In the genomic region with DNA sequence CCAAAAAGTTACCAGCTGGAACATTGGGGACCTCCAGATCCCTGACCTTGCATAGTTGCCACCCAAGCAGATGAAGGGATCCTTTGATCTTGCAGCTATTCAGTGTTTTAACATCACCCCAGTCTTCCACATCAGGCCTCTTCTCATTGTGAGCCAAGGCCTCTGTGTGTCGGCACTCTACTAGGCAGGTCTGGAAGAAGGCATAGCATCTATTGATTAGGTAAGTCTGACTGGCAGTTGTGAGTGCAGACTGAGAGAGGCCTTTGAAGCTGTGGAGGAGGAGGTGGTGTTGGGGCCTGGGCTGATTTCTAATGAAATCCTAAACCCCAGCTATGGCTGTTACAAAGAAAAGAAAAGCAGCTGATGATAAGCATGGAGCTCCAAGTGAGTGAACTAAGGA, we compare ENCODE assay signal across 9 mouse cellular contexts. TPM values are rescaled to one million over a fixed set of nuclear protein-coding genes. Genes with fewer than 3 reads are reported as not detected.
A peak's percentile ranks its signal among the peaks of the same experiment; 100 is the strongest.
DNase-seq lines count a peak whose midpoint lies in the region; ATAC-seq and TF ChIP-seq lines count a peak whose summit lies in the region.
"Had no signal": no experiment of that assay in that cellular context is flagged by ENCODE, and none has a peak within 500 bp of the region (broad histone marks: within the 10 kb centered on the region; RNA-seq: fewer than 3 reads in every experiment).

No protein-coding gene starts in this region.

- H3K4me3 ChIP-seq in heart, embryonic 11.5 days (ENCODE audit: low read depth, low read length): no peak overlapping the region
- H3K4me3 ChIP-seq in forebrain, postnatal 0 days (ENCODE audit: low read depth, low read length): no peak overlapping the region
- peak overlapping the region; percentile 21 for H3K4me3 ChIP-seq in midbrain, embryonic 12.5 days
- H3K4me3 ChIP-seq in cerebellum, adult 2 months (replicated peaks; ENCODE audit: insufficient read depth, low read depth, low read length): no peak overlapping the region

- no peak overlapping the region for H3K27ac ChIP-seq in heart, embryonic 11.5 days (ENCODE audit: low read depth, low read length)
- H3K27ac ChIP-seq in forebrain, postnatal 0 days (ENCODE audit: low read depth, low read length): no peak overlapping the region
- peak overlapping the region; percentile 71 for H3K27ac ChIP-seq in midbrain, embryonic 12.5 days (replicated peaks)
- no peak overlapping the region for H3K27ac ChIP-seq in cerebellum, adult 2 months (ENCODE audit: insufficient read depth, low read length)

- no peak for DNase-seq in heart, postnatal 10 days
- DNase-seq in ZHBTc4 (ENCODE audit: low read depth, low spot score): peak; percentile 64
- DNase-seq in forebrain, postnatal 0 days: no peak
- DNase-seq in cerebellum, postnatal 14 days: no peak
- DNase-seq in cerebellum, adult 2 months: no peak
- DNase-seq: heart, postnatal 14 days had no signal

- H3K9ac ChIP-seq in heart, embryonic 11.5 days (ENCODE audit: low read depth, low read length): no peak overlapping the region
- H3K9ac ChIP-seq in forebrain, postnatal 0 days: no peak overlapping the region
- H3K9ac ChIP-seq in midbrain, embryonic 12.5 days (replicated peaks): 0 out of 2 replicates have a peak overlapping the region, but pooled peaks have one; percentile 5

- H3K27me3 ChIP-seq in heart, embryonic 11.5 days (ENCODE audit: control insufficient read depth, insufficient read depth, low read length): no peaks in the 10 kb centered on the region
- H3K27me3 ChIP-seq in forebrain, postnatal 0 days (ENCODE audit: insufficient read depth, low read length): no peaks in the 10 kb centered on the region
- no peaks in the 10 kb centered on the region for H3K27me3 ChIP-seq in midbrain, embryonic 12.5 days
- H3K27me3 ChIP-seq in cerebellum, adult 2 months (ENCODE audit: control insufficient read depth, insufficient read depth, low read length): no peaks in the 10 kb centered on the region

- TF ChIP-seq POLR2A in cerebellum, adult 2 months (IDR thresholded peaks at IDR 0.05; ENCODE audit: borderline replicate concordance, insufficient read depth, low read length): no peak

- no peaks in the 10 kb centered on the region; the same call in 1 of the 2 replicates for H3K4me1 ChIP-seq in heart, embryonic 11.5 days (ENCODE audit: control insufficient read depth, insufficient read depth, low read length)
- H3K4me1 ChIP-seq in forebrain, postnatal 0 days (ENCODE audit: insufficient read depth): no peaks in the 10 kb centered on the region
- peaks cover 11% of the 10 kb centered on the region for H3K4me1 ChIP-seq in midbrain, embryonic 12.5 days
- H3K4me1 ChIP-seq in cerebellum, adult 2 months (ENCODE audit: control insufficient read depth, insufficient read depth, low read length): no peaks in the 10 kb centered on the region

- no peak for TF ChIP-seq CTCF in forebrain, postnatal 0 days (IDR thresholded peaks at IDR 0.05; ENCODE audit: low read depth)
- no peak for TF ChIP-seq CTCF in cerebellum, adult 2 months (IDR thresholded peaks at IDR 0.05; ENCODE audit: borderline replicate concordance, insufficient read depth, low read depth, low read length)

- ATAC-seq in heart, embryonic 11.5 days (replicated peaks; ENCODE audit: insufficient number of reproducible peaks, low FRiP score, low TSS enrichment): no peak
- 0 out of 2 replicates have a peak, but pooled peaks have one; percentile 40 for ATAC-seq in forebrain, postnatal 0 days
- ATAC-seq in midbrain, embryonic 12.5 days (ENCODE audit: low FRiP score, low read depth): peak; percentile 86
- ATAC-seq in activated CD4-positive, CD25-positive, alpha-beta regulatory T cell, adult 4 months: no peak

- H3K4me2 ChIP-seq in heart, embryonic 11.5 days: peak overlapping the region; percentile 12; the same call in 1 of the 2 replicates
- H3K4me2 ChIP-seq in forebrain, postnatal 0 days (ENCODE audit: low read depth): no peak overlapping the region
- peak overlapping the region; percentile 40 for H3K4me2 ChIP-seq in midbrain, embryonic 12.5 days (replicated peaks)

- WGBS in heart, embryonic 11.5 days (ENCODE audit: insufficient replicate concordance): 18% methylated on average over 1 of the region's 1 CpGs
- 15% methylated on average over 1 of the region's 1 CpGs for WGBS in forebrain, postnatal 0 days
- 6% methylated on average over 1 of the region's 1 CpGs for WGBS in midbrain, embryonic 12.5 days
- 21% methylated on average over 1 of the region's 1 CpGs for WGBS in cerebellum, adult 2 months

- intact Hi-C loops in heart, postnatal 10 days (cut with DNase I): no loop called here

- no peaks in the 10 kb centered on the region for H3K9me3 ChIP-seq in heart, embryonic 11.5 days (replicated peaks; ENCODE audit: control insufficient read depth, low read length)
- H3K9me3 ChIP-seq in forebrain, postnatal 0 days (ENCODE audit: low read length): no peaks in the 10 kb centered on the region
- no peaks in the 10 kb centered on the region for H3K9me3 ChIP-seq in midbrain, embryonic 12.5 days

- no peaks in the 10 kb centered on the region for H3K36me3 ChIP-seq in heart, embryonic 11.5 days (ENCODE audit: control insufficient read depth, insufficient read depth, low read length)
- no peaks in the 10 kb centered on the region for H3K36me3 ChIP-seq in forebrain, postnatal 0 days (ENCODE audit: insufficient read depth)
- no peaks in the 10 kb centered on the region for H3K36me3 ChIP-seq in midbrain, embryonic 12.5 days

RNA-seq across cellular contexts. Expression of gene Ttc23, which starts 8.0 kb away (rescaled TPM):
- 20.2 and 24.6 TPM in 2 replicates for polyA plus RNA-seq in heart, embryonic 11.5 days (2014; fragmentation: Nextera tagmentation; extraction: Ambion mirVana)
- total RNA-seq in heart, postnatal 10 days (2021): 10 to 100 TPM; 29.4 to 32.9 TPM
- total RNA-seq in forebrain, postnatal 0 days (2014; rRNA removed): 8.6 and 11.0 TPM in 2 replicates
- 5.0 and 6.0 TPM in 2 replicates for polyA plus RNA-seq in forebrain, postnatal 0 days (2015; fragmentation: Nextera tagmentation; extraction: Ambion mirVana)
- 26.6 and 28.8 TPM in 2 replicates for polyA plus RNA-seq in midbrain, embryonic 12.5 days (2016; fragmentation: Nextera tagmentation; extraction: Ambion mirVana)
- polyA plus RNA-seq in activated CD4-positive, CD25-positive, alpha-beta regulatory T cell, adult 4 months (2017; shearing (Covaris generic)): 1 to 10 TPM in 1 of 2 experiments, under 1 TPM in 1; 0.64 to 1.8 TPM
- 5.2 and 5.3 TPM in 2 replicates for polyA plus RNA-seq in cerebellum, adult 2 months (2012; rRNA removed)

RNA-seq across cellular contexts. Expression of gene Lrrc28, which starts 10.1 kb away (rescaled TPM):
- 10.8 and 11.5 TPM in 2 replicates for polyA plus RNA-seq in heart, embryonic 11.5 days (2014; fragmentation: Nextera tagmentation; extraction: Ambion mirVana)
- total RNA-seq in heart, postnatal 10 days (2021): 10 to 100 TPM; 19.4 to 20.3 TPM
- total RNA-seq in forebrain, postnatal 0 days (2014; rRNA removed): 45.2 and 70.4 TPM in 2 replicates
- polyA plus RNA-seq in forebrain, postnatal 0 days (2015; fragmentation: Nextera tagmentation; extraction: Ambion mirVana): 31.3 and 32.2 TPM in 2 replicates
- polyA plus RNA-seq in midbrain, embryonic 12.5 days (2016; fragmentation: Nextera tagmentation; extraction: Ambion mirVana): 28.7 and 29.8 TPM in 2 replicates
- polyA plus RNA-seq in activated CD4-positive, CD25-positive, alpha-beta regulatory T cell, adult 4 months (2017; shearing (Covaris generic)): 10 to 100 TPM; 18.4 to 20.6 TPM
- polyA plus RNA-seq in cerebellum, adult 2 months (2012; rRNA removed): 36.3 and 38.7 TPM in 2 replicates

Comparison
In these comparisons a context has a peak if more than half of its experiments do, and no peak if none do; other contexts are left out.
1. ATAC-seq: peak in forebrain, postnatal 0 days (single experiment) and midbrain, embryonic 12.5 days (single experiment); none in heart, embryonic 11.5 days (single experiment) and activated CD4-positive, CD25-positive, alpha-beta regulatory T cell, adult 4 months (single experiment).